Mouse (Mus musculus): ENCODE measurements around the gene Il31. TPM values are rescaled to one million over a fixed set of nuclear protein-coding genes. Genes with fewer than 3 reads are reported as not detected.

Il31 gene
- polyA plus RNA-seq, 1 experiment, result not detected

DNA sequence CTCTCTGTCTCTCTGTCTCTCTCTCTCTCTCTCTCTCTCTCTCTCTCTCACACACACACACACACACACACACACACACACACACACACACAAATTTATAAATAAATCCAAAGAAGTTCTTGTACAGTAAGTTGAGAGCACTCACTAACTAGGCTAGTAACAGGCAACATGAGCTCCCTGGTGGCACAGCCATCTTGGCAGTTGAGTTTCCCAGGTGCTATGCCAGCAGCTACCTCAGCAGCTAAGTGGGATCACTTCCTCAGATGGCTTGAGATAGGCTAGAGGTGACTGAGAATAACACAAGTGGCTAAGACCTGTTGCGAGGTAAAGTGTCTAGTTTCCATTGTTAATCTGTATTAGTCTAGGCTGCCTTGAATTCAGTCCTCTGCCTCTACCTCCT lies 50.0 kb downstream of the Il31 start:
- Histone ChIP-seq H3K27ac (ENCODE audit: control insufficient read depth, insufficient read depth, low read length) (no peak overlapping the region), H3K4me3 (ENCODE audit: control insufficient read depth, insufficient read depth, low read length) (no peak overlapping the region), H3K27me3 (ENCODE audit: control insufficient read depth, insufficient read depth, low read length) (no peaks in the 10 kb centered on the region), H3K4me1 (replicated peaks; ENCODE audit: control insufficient read depth, insufficient read depth, low read length) (peaks cover 5% of the 10 kb centered on the region), H3K36me3 (ENCODE audit: control insufficient read depth, insufficient read depth, low read length) (peaks cover 9% of the 10 kb centered on the region)
- no peak for DNase-seq
- WGBS, result 97% methylated on average over 1 of the region's 1 CpGs
- TF ChIP-seq CTCF (IDR thresholded peaks at IDR 0.05; ENCODE audit: borderline replicate concordance, control insufficient read depth, extremely low read depth, insufficient read depth, low read length, poor library complexity), result no peak
- no peak for TF ChIP-seq POLR2A (IDR thresholded peaks at IDR 0.05; ENCODE audit: control insufficient read depth, extremely low read depth, insufficient read depth, low read length, poor library complexity)

DNA sequence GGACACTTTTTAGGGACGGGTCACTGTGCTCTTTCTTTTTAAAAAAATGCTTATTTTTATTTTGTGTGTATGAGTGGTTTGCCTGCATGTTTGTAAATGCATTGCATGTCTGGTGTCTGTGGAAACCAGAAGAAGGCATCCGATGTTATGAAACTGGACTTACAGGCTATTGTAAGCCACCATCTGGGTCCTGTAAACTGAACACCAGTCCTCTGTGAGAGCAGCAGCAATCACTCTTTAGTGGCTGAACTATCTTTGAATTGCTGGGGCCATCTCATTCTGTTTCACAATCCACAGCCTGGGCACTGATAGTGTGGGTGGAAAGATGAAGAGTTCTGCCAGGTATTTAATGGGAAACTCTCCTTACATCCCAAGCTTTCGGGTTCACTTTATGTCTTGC lies 50.9 kb downstream of the Il31 start:
- TF ChIP-seq POLR2A (IDR thresholded peaks at IDR 0.05; ENCODE audit: control insufficient read depth, extremely low read depth, insufficient read depth, low read length, poor library complexity) (no peak), CTCF (IDR thresholded peaks at IDR 0.05; ENCODE audit: borderline replicate concordance, control insufficient read depth, extremely low read depth, insufficient read depth, low read length, poor library complexity) (no peak)
- Histone ChIP-seq H3K36me3 (ENCODE audit: control insufficient read depth, insufficient read depth, low read length) (peaks cover 3% of the 10 kb centered on the region), H3K27ac (ENCODE audit: control insufficient read depth, insufficient read depth, low read length) (no peak overlapping the region), H3K27me3 (ENCODE audit: control insufficient read depth, insufficient read depth, low read length) (no peaks in the 10 kb centered on the region), H3K4me3 (ENCODE audit: control insufficient read depth, insufficient read depth, low read length) (no peak overlapping the region), H3K4me1 (replicated peaks; ENCODE audit: control insufficient read depth, insufficient read depth, low read length) (peaks cover 5% of the 10 kb centered on the region)
- DNase-seq, result no peak
- WGBS, result 91% methylated on average over 3 of the region's 3 CpGs

- 40% methylated on average over 4 of the region's 4 CpGs for WGBS
- H3K36me3 ChIP-seq (ENCODE audit: control insufficient read depth, insufficient read depth, low read length), result no peaks in the 10 kb centered on the region; the same call in 1 of the 2 replicates
- H3K27me3 ChIP-seq (ENCODE audit: control insufficient read depth, insufficient read depth, low read length), result no peaks in the 10 kb centered on the region
- peak; percentile 64 for DNase-seq
- no peak for TF ChIP-seq CTCF (IDR thresholded peaks at IDR 0.05; ENCODE audit: borderline replicate concordance, control insufficient read depth, extremely low read depth, insufficient read depth, low read length, poor library complexity)
- TF ChIP-seq POLR2A (IDR thresholded peaks at IDR 0.05; ENCODE audit: control insufficient read depth, extremely low read depth, insufficient read depth, low read length, poor library complexity), result no peak
- H3K4me1 ChIP-seq (replicated peaks; ENCODE audit: control insufficient read depth, insufficient read depth, low read length), result peaks cover 5% of the 10 kb centered on the region
- no peak overlapping the region for H3K4me3 ChIP-seq (ENCODE audit: control insufficient read depth, insufficient read depth, low read length)
- H3K27ac ChIP-seq (ENCODE audit: control insufficient read depth, insufficient read depth, low read length), result no peak overlapping the region
Observed at GRCm38 (mm10) chr5:123436780-123437175, 52.5 kb downstream of the Il31 start.

- Histone ChIP-seq H3K4me1 (replicated peaks; ENCODE audit: control insufficient read depth, insufficient read depth, low read length) (peaks cover 5% of the 10 kb centered on the region), H3K36me3 (ENCODE audit: control insufficient read depth, insufficient read depth, low read length) (no peaks in the 10 kb centered on the region; the same call in 1 of the 2 replicates), H3K27me3 (ENCODE audit: control insufficient read depth, insufficient read depth, low read length) (no peaks in the 10 kb centered on the region), H3K4me3 (ENCODE audit: control insufficient read depth, insufficient read depth, low read length) (no peak overlapping the region), H3K27ac (ENCODE audit: control insufficient read depth, insufficient read depth, low read length) (no peak overlapping the region)
- TF ChIP-seq CTCF (IDR thresholded peaks at IDR 0.05; ENCODE audit: borderline replicate concordance, control insufficient read depth, extremely low read depth, insufficient read depth, low read length, poor library complexity), result no peak
- no peak for TF ChIP-seq POLR2A (IDR thresholded peaks at IDR 0.05; ENCODE audit: control insufficient read depth, extremely low read depth, insufficient read depth, low read length, poor library complexity)
- 60% methylated on average over 8 of the region's 8 CpGs for WGBS
- no peak for DNase-seq
Observed at GRCm38 (mm10) chr5:123436071-123436779, 53.1 kb downstream of the Il31 start.

GRCm38 (mm10) chr5:123432305-123432874 lies 56.9 kb downstream of the Il31 start:
- Histone ChIP-seq H3K36me3 (ENCODE audit: control insufficient read depth, insufficient read depth, low read length) (no peaks in the 10 kb centered on the region), H3K4me1 (replicated peaks; ENCODE audit: control insufficient read depth, insufficient read depth, low read length) (peaks cover 5% of the 10 kb centered on the region), H3K27me3 (ENCODE audit: control insufficient read depth, insufficient read depth, low read length) (no peaks in the 10 kb centered on the region), H3K27ac (ENCODE audit: control insufficient read depth, insufficient read depth, low read length) (no peak overlapping the region), H3K4me3 (ENCODE audit: control insufficient read depth, insufficient read depth, low read length) (no peak overlapping the region)
- DNase-seq, result no peak
- WGBS, result 92% methylated on average over 3 of the region's 3 CpGs
- TF ChIP-seq POLR2A (IDR thresholded peaks at IDR 0.05; ENCODE audit: control insufficient read depth, extremely low read depth, insufficient read depth, low read length, poor library complexity) (no peak), CTCF (IDR thresholded peaks at IDR 0.05; ENCODE audit: borderline replicate concordance, control insufficient read depth, extremely low read depth, insufficient read depth, low read length, poor library complexity) (no peak)

DNA sequence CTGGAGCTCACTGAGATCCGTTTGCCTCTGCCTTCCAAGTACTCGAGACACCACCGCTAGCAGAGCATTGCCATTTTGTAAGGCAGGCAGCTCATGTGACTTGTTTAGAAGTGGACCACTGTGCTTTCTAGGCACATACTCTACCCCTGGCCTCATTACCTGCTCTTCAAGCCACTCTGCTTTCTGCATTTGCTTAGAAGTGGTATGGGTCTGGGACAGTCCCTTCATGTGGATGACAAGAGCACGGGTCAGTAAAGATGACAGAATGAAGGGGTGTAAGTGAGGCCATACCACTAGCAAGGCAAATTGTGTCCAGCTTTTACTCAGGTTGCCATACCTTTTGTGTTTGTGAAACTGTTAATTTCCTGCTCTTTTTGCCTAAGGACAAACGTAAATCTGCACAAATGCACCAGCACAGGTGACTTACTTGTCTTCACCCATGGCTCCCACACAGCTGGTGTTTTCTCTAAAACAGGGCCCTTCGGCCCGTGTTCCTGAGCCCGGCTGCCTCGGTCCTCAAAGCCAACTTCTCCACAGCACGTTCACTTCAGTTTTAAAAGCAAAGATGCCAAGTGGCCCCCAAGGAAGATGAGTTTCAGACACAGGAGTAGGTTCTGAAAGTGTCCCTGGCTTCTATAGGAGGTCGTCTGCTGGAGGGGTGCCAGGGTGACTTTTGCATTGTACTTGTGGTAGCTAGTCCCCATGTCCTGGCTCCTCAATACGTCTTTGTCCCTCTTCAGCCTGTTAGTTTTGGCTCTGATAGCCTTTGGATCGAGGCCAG lies 57.6 kb downstream of the Il31 start:
- H3K36me3 ChIP-seq (ENCODE audit: control insufficient read depth, insufficient read depth, low read length), result no peaks in the 10 kb centered on the region
- DNase-seq, result no peak
- H3K4me3 ChIP-seq (ENCODE audit: control insufficient read depth, insufficient read depth, low read length), result no peak overlapping the region
- WGBS, result 94% methylated on average over 13 of the region's 13 CpGs
- peaks cover 5% of the 10 kb centered on the region for H3K4me1 ChIP-seq (replicated peaks; ENCODE audit: control insufficient read depth, insufficient read depth, low read length)
- H3K27ac ChIP-seq (ENCODE audit: control insufficient read depth, insufficient read depth, low read length), result no peak overlapping the region
- no peaks in the 10 kb centered on the region for H3K27me3 ChIP-seq (ENCODE audit: control insufficient read depth, insufficient read depth, low read length)
- TF ChIP-seq CTCF (IDR thresholded peaks at IDR 0.05; ENCODE audit: borderline replicate concordance, control insufficient read depth, extremely low read depth, insufficient read depth, low read length, poor library complexity) (no peak), POLR2A (IDR thresholded peaks at IDR 0.05; ENCODE audit: control insufficient read depth, extremely low read depth, insufficient read depth, low read length, poor library complexity) (no peak)

Other genes with a start within 250 kb of the Il31 start
- 2.2 and 2.4 TPM in 2 replicates for gene Wdr66, start 237.4 kb downstream of the Il31 start, polyA plus RNA-seq (2012; rRNA removed)
- 29.4 and 34.4 TPM in 2 replicates for gene Bcl7a, start 145.7 kb downstream of the Il31 start, polyA plus RNA-seq (2012; rRNA removed)
- gene Mlxip, start 94.7 kb downstream of the Il31 start, polyA plus RNA-seq (2012; rRNA removed), result 113 and 124 TPM in 2 replicates
- 0.09 and 0.18 TPM in 2 replicates for gene Lrrc43, start 184 bp downstream of the Il31 start, polyA plus RNA-seq (2012; rRNA removed)
- gene B3gnt4, start 21.0 kb upstream of the Il31 start, polyA plus RNA-seq (2012; rRNA removed), result 0.28 and 0.63 TPM in 2 replicates
- gene Diablo, start 34.7 kb upstream of the Il31 start, polyA plus RNA-seq (2012; rRNA removed), result 88.1 and 104 TPM in 2 replicates
- 6.6 and 12.1 TPM in 2 replicates for gene Gm49027, start 36.0 kb upstream of the Il31 start, polyA plus RNA-seq (2012; rRNA removed)
- gene Vps33a, start 83.5 kb upstream of the Il31 start, polyA plus RNA-seq (2012; rRNA removed), result 25.2 and 26.3 TPM in 2 replicates
- 17.1 and 17.6 TPM in 2 replicates for gene Clip1, start 195.1 kb upstream of the Il31 start, polyA plus RNA-seq (2012; rRNA removed)
- gene Zcchc8, start 231.6 kb upstream of the Il31 start, polyA plus RNA-seq (2012; rRNA removed), result 71.5 and 78.8 TPM in 2 replicates